Mouse (Mus musculus): ENCODE measurements around the gene Stard9.

Gene Stard9

GRCm38 (mm10) chr2:120724176-120724575 is 95.3 kb downstream of the Stard9 start:
- DNase-seq (ENCODE audit: low spot score in 2 of 2), result peak; percentile 14 to 52

GRCm38 (mm10) chr2:120729775-120730585 is 101.1 kb downstream of the Stard9 start:
- no peak for DNase-seq (ENCODE audit: low spot score in 2 of 2)

- peak in 1 of 2 experiments; percentile 57 for DNase-seq (ENCODE audit: low spot score in 2 of 2)
These were observed 101.8 kb downstream of the Stard9 start for GRCm38 (mm10) chr2:120730639-120731166.

GRCm38 (mm10) chr2:120731167-120731862 is 102.4 kb downstream of the Stard9 start:
- DNase-seq (ENCODE audit: low spot score in 2 of 2), result peak; percentile 91 to 94

GRCm38 (mm10) chr2:120731877-120732530 is 103.1 kb downstream of the Stard9 start:
- no peak for DNase-seq (ENCODE audit: low spot score in 2 of 2)

- DNase-seq (ENCODE audit: low spot score in 2 of 2), result no peak
These were observed 116.6 kb downstream of the Stard9 start for GRCm38 (mm10) chr2:120745496-120745895.

GRCm38 (mm10) chr2:120748041-120748440 is 119.1 kb downstream of the Stard9 start:
- no peak for DNase-seq (ENCODE audit: low spot score in 2 of 2)

GRCm38 (mm10) chr2:120761922-120762321 is 133.0 kb downstream of the Stard9 start:
- no peak for DNase-seq (ENCODE audit: low spot score in 2 of 2)

GRCm38 (mm10) chr2:120770265-120770935 is 141.5 kb downstream of the Stard9 start:
- DNase-seq (ENCODE audit: low spot score in 2 of 2), result no peak

Data from urinary bladder, postnatal 4 days (tissue).